Comparison of ENCODE assay signal across 15 mouse cellular contexts in genomic region chr15:80278121-80278759, GRCm38 (mm10). TPM values are rescaled to one million over a fixed set of nuclear protein-coding genes. Genes with fewer than 3 reads are reported as not detected.
DNase-seq lines count a peak whose midpoint lies in the region; ATAC-seq and TF ChIP-seq lines count a peak whose summit lies in the region.
"Had no signal": no experiment of that assay in that cellular context is flagged by ENCODE, and none has a peak within 500 bp of the region (broad histone marks: within the 10 kb centered on the region; RNA-seq: fewer than 3 reads in every experiment).

No protein-coding gene starts in this region.

- H3K4me2 ChIP-seq in hindbrain, embryonic 16.5 days (ENCODE audit: low read length): no peak overlapping the region
- H3K4me2 ChIP-seq: hindbrain, embryonic 14.5 days; lung, embryonic 15.5 days had no signal

- peak; percentile 63 for ATAC-seq in cerebellum, adult (ENCODE audit: insufficient number of reproducible peaks, low FRiP score, low TSS enrichment)
- no peak for ATAC-seq in hindbrain, embryonic 16.5 days
- ATAC-seq: Patski had no signal

- DNase-seq in cerebellum, postnatal 4 days (ENCODE audit: low spot score in 2 of 2): no peak
- peak; percentile 61 for DNase-seq in cerebellum, adult 11 months
- peak; percentile 64 to 67 for DNase-seq in cerebellum, postnatal 36 days
- no peak for DNase-seq in heart, adult 11 months
- no peak for DNase-seq in lung, postnatal 14 days

- H3K36me3 ChIP-seq in hindbrain, embryonic 16.5 days (ENCODE audit: control insufficient read depth, insufficient read depth, low read length): no peaks in the 10 kb centered on the region
- H3K36me3 ChIP-seq: lung, embryonic 15.5 days had no signal

- H3K4me3 ChIP-seq in olfactory bulb, adult 2 months (ENCODE audit: insufficient read depth, low read depth, low read length): peak overlapping the region; percentile 48
- no peak overlapping the region for H3K4me3 ChIP-seq in hindbrain, embryonic 16.5 days (ENCODE audit: low read length)
- H3K4me3 ChIP-seq: erythroblast, embryonic 14.5 days; lung, embryonic 15.5 days had no signal

- peak overlapping the region; percentile 98 for H3K27ac ChIP-seq in olfactory bulb, adult 2 months (ENCODE audit: insufficient read depth, low read depth, low read length)
- H3K27ac ChIP-seq in hindbrain, embryonic 16.5 days (ENCODE audit: low read depth, low read length): no peak overlapping the region
- H3K27ac ChIP-seq: hindbrain, embryonic 14.5 days; lung, embryonic 15.5 days had no signal

- no peak overlapping the region for H3K9ac ChIP-seq in hindbrain, embryonic 16.5 days (ENCODE audit: low read depth, low read length)
- H3K9ac ChIP-seq: hindbrain, embryonic 14.5 days; lung, embryonic 15.5 days had no signal

- no peak for TF ChIP-seq CTCF in olfactory bulb, adult 2 months (IDR thresholded peaks at IDR 0.05; ENCODE audit: insufficient read depth, low read depth, low read length)

- H3K9me3 ChIP-seq in hindbrain, embryonic 16.5 days (ENCODE audit: control insufficient read depth, low read length): no peaks in the 10 kb centered on the region
- H3K9me3 ChIP-seq: lung, embryonic 15.5 days had no signal

- peak; percentile 52; the same call in 1 of the 2 replicates for TF ChIP-seq POLR2A in olfactory bulb, adult 2 months (IDR thresholded peaks at IDR 0.05; ENCODE audit: insufficient read depth, low read depth, low read length)

- 25% methylated on average over 5 of the region's 5 CpGs for WGBS in olfactory bulb, adult 2 months
- 78% methylated on average over 5 of the region's 5 CpGs for WGBS in hindbrain, embryonic 16.5 days

- no peaks in the 10 kb centered on the region; the same call in none of the 2 replicates for H3K27me3 ChIP-seq in hindbrain, embryonic 16.5 days (replicated peaks; ENCODE audit: control insufficient read depth, insufficient read depth, low read length)

- H3K4me1 ChIP-seq in olfactory bulb, adult 2 months (ENCODE audit: control insufficient read depth, insufficient read depth, low read length): peaks cover 44% of the 10 kb centered on the region
- peaks cover 3% of the 10 kb centered on the region; the same call in 1 of the 2 replicates for H3K4me1 ChIP-seq in hindbrain, embryonic 16.5 days (ENCODE audit: control insufficient read depth, insufficient read depth, low read depth, low read length)
- H3K4me1 ChIP-seq: lung, embryonic 15.5 days had no signal

RNA-seq across cellular contexts. Expression of gene Cacna1i, which starts 8.8 kb away (rescaled TPM):
- not detected in 2 replicates for polyA plus RNA-seq in olfactory bulb, adult 2 months (2012; ENCODE audit: insufficient read depth, insufficient read length, low replicate concordance, missing spikeins)
- polyA plus RNA-seq in hindbrain, embryonic 16.5 days (2015; fragmentation: Nextera tagmentation; extraction: Ambion mirVana): 0.74 and 0.84 TPM in 2 replicates
- polyA plus RNA-seq: erythroblast, embryonic 14.5 days; heart, embryonic 14.5 days; kidney, embryonic 14.5 days; lung, embryonic 15.5 days; stomach, embryonic 14.5 days had no signal

RNA-seq across cellular contexts. Expression of gene Rps19bp1, which starts 14.1 kb away (rescaled TPM):
- not detected in 2 replicates for polyA plus RNA-seq in olfactory bulb, adult 2 months (2012; ENCODE audit: insufficient read depth, insufficient read length, low replicate concordance, missing spikeins)
- 70.6 and 70.7 TPM in 2 replicates for polyA plus RNA-seq in hindbrain, embryonic 16.5 days (2015; fragmentation: Nextera tagmentation; extraction: Ambion mirVana)

RNA-seq across cellular contexts. Expression of gene Atf4, which starts 23.3 kb away (rescaled TPM):
- not detected in 2 replicates for polyA plus RNA-seq in olfactory bulb, adult 2 months (2012; ENCODE audit: insufficient read depth, insufficient read length, low replicate concordance, missing spikeins)
- polyA plus RNA-seq in hindbrain, embryonic 16.5 days (2015; fragmentation: Nextera tagmentation; extraction: Ambion mirVana): 116 and 117 TPM in 2 replicates

RNA-seq across cellular contexts. Expression of gene AC140267.1, which starts 42.6 kb away (rescaled TPM):
- polyA plus RNA-seq in olfactory bulb, adult 2 months (2012; ENCODE audit: insufficient read depth, insufficient read length, low replicate concordance, missing spikeins): not detected in 2 replicates
- 4.9 TPM in 1 of 2 replicates, not detected in the other for polyA plus RNA-seq in hindbrain, embryonic 16.5 days (2015; fragmentation: Nextera tagmentation; extraction: Ambion mirVana)
- polyA plus RNA-seq: erythroblast, embryonic 14.5 days; heart, embryonic 14.5 days; hindbrain, embryonic 14.5 days; kidney, embryonic 14.5 days; lung, embryonic 15.5 days; Patski; stomach, embryonic 14.5 days had no signal

RNA-seq across cellular contexts. Expression of gene Mief1, which starts 44.4 kb away (rescaled TPM):
- polyA plus RNA-seq in olfactory bulb, adult 2 months (2012; ENCODE audit: insufficient read depth, insufficient read length, low replicate concordance, missing spikeins): not detected in 2 replicates
- 29.0 and 38.1 TPM in 2 replicates for polyA plus RNA-seq in hindbrain, embryonic 16.5 days (2015; fragmentation: Nextera tagmentation; extraction: Ambion mirVana)

Comparison
In these comparisons a context has a peak if more than half of its experiments do, and no peak if none do; other contexts are left out.
1. DNase-seq: peak in cerebellum, adult 11 months (single experiment) and cerebellum, postnatal 36 days (2 of 2); none in cerebellum, postnatal 4 days (0 of 2), heart, adult 11 months (single experiment) and lung, postnatal 14 days (single experiment).